Mouse (Mus musculus) G1E (cell line): ENCODE results near the gene Gm28048. TPM values are rescaled to one million over a fixed set of nuclear protein-coding genes. Genes with fewer than 3 reads are reported as not detected.

Experiments used
- ATAC-seq: 2 replicates; pipeline ENCODE4 v1.8.0; 2016; ENCODE audit warnings: mild to moderate bottlenecking; ENCODE audit not compliant: insufficient number of reproducible peaks, poor library complexity, low FRiP score, severe bottlenecking; ENCODE audit errors: extremely low read depth
- DNase-seq: peaks from one replicate; pipeline ENCODE4 v3.0.0; 2012; ENCODE audit warnings: low spot score
- H3K27me3 ChIP-seq: 2 replicates; pipeline ENCODE4 v1.6.1; 2012; ENCODE audit warnings: mild to moderate bottlenecking, low read length, inconsistent platforms; ENCODE audit not compliant: insufficient read depth
- H3K36me3 ChIP-seq: replicated peaks from 2 replicates; pipeline ENCODE3; 2012; ENCODE audit warnings: mild to moderate bottlenecking, inconsistent platforms
- H3K4me1 ChIP-seq: 2 replicates; pipeline ENCODE4 v1.6.1; 2012; ENCODE audit warnings: low read depth, low read length, inconsistent platforms, mixed read lengths; ENCODE audit not compliant: insufficient read depth
- H3K4me3 ChIP-seq: 2 replicates; pipeline ENCODE4 v1.5.1; 2012; ENCODE audit warnings: low read depth, mild to moderate bottlenecking, inconsistent platforms, low read length, moderate library complexity, mixed read lengths
- H3K9me3 ChIP-seq: replicated peaks from 2 replicates; pipeline ENCODE4 v1.6.1; 2012; ENCODE audit warnings: inconsistent platforms
- CTCF ChIP-seq: IDR thresholded peaks from 2 replicates; pipeline ENCODE4 v1.5.1; 2012; ENCODE audit warnings: low read depth, low read length, inconsistent platforms, mixed read lengths
- GATA1 ChIP-seq: IDR thresholded peaks from 2 replicates; pipeline ENCODE4 v1.6.1; 2012; ENCODE audit warnings: borderline replicate concordance, low read length, inconsistent platforms, mixed read lengths
- GATA2 ChIP-seq: IDR thresholded peaks from 2 replicates; pipeline ENCODE4 v1.6.1; 2012; ENCODE audit warnings: low read depth, low read length, inconsistent platforms, borderline replicate concordance
- POLR2AphosphoS5 ChIP-seq: IDR thresholded peaks from 2 replicates; pipeline ENCODE4 v1.6.1; 2012; ENCODE audit warnings: low read depth, low read length, inconsistent platforms; ENCODE audit not compliant: insufficient replicate concordance
- TAL1 ChIP-seq: conservative IDR thresholded peaks from 2 replicates; pipeline ENCODE4 v1.6.1; 2012; ENCODE audit warnings: low read depth, low read length, inconsistent platforms, mixed read lengths
- polyA plus RNA-seq: library from polyadenylated mRNA; stranded (reverse); fragments of >175 nt; gene quantifications from 2 replicates; pipeline ENCODE4 v1.2.3, GENCODE M21; 2012
- total RNA-seq, 2 experiments: library from RNA; stranded (forward) in 1 of 2; stranded (reverse) in 1 of 2; fragments of 200-1000 nt in 1 of 2; fragments of >200 nt in 1 of 2; fragmentation: Nextera tagmentation in 1 of 2; gene quantifications; 2 replicates each; pipeline ENCODE4 v1.2.3; 2014 to 2017

Gm28048 gene
- total and polyA plus RNA-seq, 3 experiments = 30.9 to 37.9 TPM; not detected in 1

DNA sequence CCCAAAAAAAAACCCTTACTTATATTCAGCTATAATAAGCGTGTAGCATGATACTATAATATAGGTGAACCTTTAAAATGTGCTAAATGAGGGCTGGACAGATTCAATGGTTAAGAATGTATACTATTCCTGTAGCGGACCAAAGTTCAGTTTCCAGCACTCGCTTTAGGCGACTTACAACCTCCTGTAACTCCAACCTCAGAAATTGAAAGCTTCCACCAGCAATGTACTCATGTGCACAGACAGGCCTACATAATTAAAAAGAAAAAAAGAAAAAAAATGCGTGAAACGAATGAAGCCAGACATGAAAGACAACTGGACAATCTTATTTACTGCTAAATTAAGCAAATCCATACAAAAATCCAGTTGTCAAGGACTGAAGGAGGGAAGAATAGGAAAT lies 956 bp upstream of the Gm28048 start:
- DNase-seq (no peak), ATAC-seq (no peak)
- Histone ChIP-seq H3K4me1 (peaks cover 28% of the 10 kb centered on the region), H3K9me3 (no peaks in the 10 kb centered on the region), H3K4me3 (peak overlapping the region; percentile 84; the same call in 1 of the 2 replicates), H3K27me3 (no peaks in the 10 kb centered on the region), H3K36me3 (peaks cover 21% of the 10 kb centered on the region)
- TF ChIP-seq GATA1 = no peak
- no peak for TF ChIP-seq POLR2AphosphoS5

DNA sequence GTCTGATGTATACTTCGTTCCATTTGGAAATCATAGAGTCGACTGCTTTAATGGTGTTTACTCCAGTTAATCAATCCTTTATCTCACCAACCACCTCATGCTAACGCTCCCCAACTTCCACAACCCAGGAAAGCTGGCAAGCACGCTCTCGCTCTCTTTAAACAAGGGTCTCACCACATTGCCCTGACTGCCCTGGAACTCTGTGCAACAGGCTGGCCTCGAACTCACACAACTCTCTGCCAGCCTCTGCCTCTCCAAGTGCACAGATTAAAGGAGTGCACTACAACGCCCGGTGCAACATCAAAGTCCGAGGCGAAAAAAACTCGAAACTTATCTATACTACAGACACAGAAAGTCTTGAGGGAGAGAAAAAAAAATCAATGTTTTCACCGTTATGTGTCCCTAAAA lies 343 bp downstream of the Gm28048 start:
- ATAC-seq (no peak), DNase-seq (no peak)
- no peaks in the 10 kb centered on the region for H3K9me3 ChIP-seq
- peaks cover 35% of the 10 kb centered on the region for H3K4me1 ChIP-seq
- H3K27me3 ChIP-seq = no peaks in the 10 kb centered on the region
- H3K4me3 ChIP-seq = peak overlapping the region; percentile 84
- TF ChIP-seq GATA1 (no peak), TAL1 (no peak), GATA2 (no peak), POLR2AphosphoS5 (no peak)
- peaks cover 32% of the 10 kb centered on the region for H3K36me3 ChIP-seq

DNA sequence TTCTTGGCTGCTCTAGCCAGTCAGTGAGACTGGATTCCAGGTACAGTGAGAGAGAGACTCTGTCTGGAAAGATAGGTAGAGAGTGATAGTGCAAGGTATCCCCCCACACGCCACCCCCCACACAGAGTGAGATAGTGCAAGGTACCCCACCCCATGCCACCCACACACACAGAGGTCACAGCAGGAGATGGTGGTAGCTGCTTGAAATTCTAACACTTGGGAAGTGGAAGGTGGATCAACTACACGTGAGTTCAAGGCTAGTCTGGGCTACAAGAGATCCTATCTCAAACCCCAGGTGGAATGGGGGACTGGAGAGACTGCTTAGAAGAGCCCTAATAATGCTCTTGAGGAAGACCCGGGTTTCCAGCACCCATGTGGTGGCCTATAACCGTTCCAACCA lies 849 bp downstream of the Gm28048 start:
- no peaks in the 10 kb centered on the region for H3K27me3 ChIP-seq
- H3K4me1 ChIP-seq = peaks cover 35% of the 10 kb centered on the region
- ATAC-seq (no peak), DNase-seq (no peak)
- no peaks in the 10 kb centered on the region for H3K9me3 ChIP-seq
- H3K36me3 ChIP-seq = peaks cover 37% of the 10 kb centered on the region
- H3K4me3 ChIP-seq = peak overlapping the region; percentile 84
- no peak for TF ChIP-seq GATA1
- TF ChIP-seq TAL1 = no peak
- no peak for TF ChIP-seq CTCF
- no peak for TF ChIP-seq GATA2
- TF ChIP-seq POLR2AphosphoS5 = no peak

DNA sequence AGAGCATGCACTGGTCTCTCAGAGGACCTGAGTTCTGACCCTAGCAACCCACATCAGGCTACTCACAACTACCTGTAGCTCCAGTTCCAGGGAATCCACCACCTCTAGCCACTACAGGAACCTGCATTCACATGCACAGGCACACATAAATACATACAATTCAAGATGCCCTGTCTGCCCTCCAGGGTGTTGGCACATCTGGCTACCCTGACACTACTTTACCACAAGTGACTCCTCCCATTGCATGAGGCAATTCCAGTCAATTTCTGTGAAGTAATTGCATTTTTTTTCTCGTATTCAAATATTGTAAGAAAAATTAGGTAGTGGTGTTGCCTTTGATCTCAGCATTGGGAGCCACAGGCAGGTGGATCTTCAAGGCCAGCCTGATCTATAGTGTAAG lies 2.7 kb downstream of the Gm28048 start:
- peaks cover 41% of the 10 kb centered on the region for H3K4me1 ChIP-seq
- ATAC-seq (no peak), DNase-seq (no peak)
- H3K27me3 ChIP-seq = no peaks in the 10 kb centered on the region
- no peak for TF ChIP-seq GATA2
- TF ChIP-seq CTCF = no peak
- no peak for TF ChIP-seq TAL1
- TF ChIP-seq GATA1 = no peak
- no peak for TF ChIP-seq POLR2AphosphoS5
- no peak overlapping the region for H3K4me3 ChIP-seq
- no peaks in the 10 kb centered on the region for H3K9me3 ChIP-seq
- H3K36me3 ChIP-seq = peaks cover 44% of the 10 kb centered on the region

DNA sequence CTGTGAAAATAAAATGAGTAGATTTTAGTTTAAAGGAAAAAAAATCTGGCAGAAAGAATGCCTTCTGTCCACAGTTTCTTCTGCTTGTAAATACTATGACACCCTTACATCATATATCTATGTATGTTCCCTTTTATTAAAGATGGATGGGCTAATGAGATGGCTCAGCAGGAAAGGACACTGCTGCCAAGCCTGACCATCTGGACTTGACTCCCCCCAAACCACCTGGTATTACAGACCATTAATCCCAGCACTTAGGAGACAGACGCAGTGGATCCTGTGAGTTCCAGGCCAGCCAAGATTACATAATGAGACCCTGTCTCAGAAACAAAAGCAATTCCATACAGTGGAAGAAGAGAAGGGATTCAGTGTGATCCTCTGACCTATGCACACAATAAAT lies 3.2 kb downstream of the Gm28048 start:
- ATAC-seq (no peak), DNase-seq (no peak)
- H3K9me3 ChIP-seq = no peaks in the 10 kb centered on the region
- TF ChIP-seq POLR2AphosphoS5 = no peak
- TF ChIP-seq CTCF = no peak
- TF ChIP-seq TAL1 = no peak
- no peak for TF ChIP-seq GATA1
- no peak for TF ChIP-seq GATA2
- peaks cover 46% of the 10 kb centered on the region for H3K4me1 ChIP-seq
- H3K36me3 ChIP-seq = peaks cover 49% of the 10 kb centered on the region
- no peak overlapping the region for H3K4me3 ChIP-seq
- no peaks in the 10 kb centered on the region for H3K27me3 ChIP-seq

DNA sequence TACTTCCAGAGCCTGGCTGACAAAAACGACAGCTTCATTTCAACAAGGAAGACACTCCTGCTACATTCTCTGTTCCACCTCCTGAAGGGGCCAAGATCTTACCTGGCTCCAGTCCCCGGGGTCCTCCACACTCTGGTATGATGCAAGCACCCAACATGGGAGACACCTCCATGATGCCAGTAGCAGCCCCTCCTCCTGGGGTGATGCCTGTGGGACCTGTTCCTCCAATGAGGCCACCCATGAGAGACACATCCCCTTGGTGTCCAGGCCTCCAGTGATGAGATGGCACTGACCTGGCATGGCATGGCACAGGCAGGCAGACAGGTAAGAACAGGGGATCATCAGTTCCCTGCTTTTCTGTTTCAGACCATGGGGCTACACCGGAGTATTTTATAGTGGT lies 3.7 kb downstream of the Gm28048 start:
- H3K36me3 ChIP-seq = peaks cover 53% of the 10 kb centered on the region

DNA sequence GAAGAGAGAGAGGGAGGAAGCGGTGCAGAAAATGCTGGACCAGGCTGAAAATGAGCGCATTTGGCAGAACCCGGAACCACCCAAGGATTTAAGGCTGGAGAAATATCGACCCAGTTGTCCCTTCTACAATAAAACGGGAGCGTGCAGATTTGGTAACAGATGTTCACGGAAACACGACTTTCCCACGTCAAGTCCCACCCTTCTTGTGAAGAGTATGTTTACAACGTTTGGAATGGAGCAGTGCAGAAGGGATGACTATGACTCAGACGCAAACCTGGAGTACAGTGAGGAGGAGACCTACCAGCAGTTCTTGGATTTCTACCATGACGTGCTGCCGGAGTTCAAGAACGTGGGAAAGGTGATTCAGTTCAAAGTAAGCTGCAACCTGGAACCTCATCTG lies 8.3 kb downstream of the Gm28048 start:
- H3K4me1 ChIP-seq = peaks cover 33% of the 10 kb centered on the region
- peaks cover 12% of the 10 kb centered on the region for H3K9me3 ChIP-seq
- TF ChIP-seq GATA2 (no peak), CTCF (no peak), POLR2AphosphoS5 (no peak), GATA1 (no peak), TAL1 (no peak)
- DNase-seq (no peak), ATAC-seq (no peak)
- H3K36me3 ChIP-seq = peaks cover 53% of the 10 kb centered on the region
- H3K27me3 ChIP-seq = no peaks in the 10 kb centered on the region
- H3K4me3 ChIP-seq = peak overlapping the region; percentile 66

More for the DNA sequence above, 3.7 kb downstream of the Gm28048 start:
- no peaks in the 10 kb centered on the region for H3K27me3 ChIP-seq
- no peak for TF ChIP-seq POLR2AphosphoS5
- no peak for TF ChIP-seq GATA2
- no peak for TF ChIP-seq TAL1
- no peak for TF ChIP-seq GATA1
- no peak for TF ChIP-seq CTCF
- no peak overlapping the region for H3K4me3 ChIP-seq
- ATAC-seq = no peak
- H3K4me1 ChIP-seq = peaks cover 48% of the 10 kb centered on the region
- H3K9me3 ChIP-seq = no peaks in the 10 kb centered on the region
- DNase-seq = no peak
